Mouse (Mus musculus) liver, embryonic 14.5 days (tissue): ENCODE measurements around the gene Scd4. TPM values are rescaled to one million over a fixed set of nuclear protein-coding genes. Genes with fewer than 3 reads are reported as not detected.
"Not testable (repeated sequence)": the region's sequence is repeated elsewhere in the genome, so short reads cannot be mapped to it uniquely, and the experiment has no call there.

Experiments used
- ATAC-seq: fragments of 200-750 bp; cut with Nextera tagmentation; 2 replicates; pipeline ENCODE4 v1.8.0; 2017; ENCODE audit warnings: moderate number of reproducible peaks, mild to moderate bottlenecking, moderate library complexity; ENCODE audit not compliant: insufficient read depth
- DNase-seq, 3 experiments: peaks; one replicate each; pipeline ENCODE4 v3.0.0-alpha.2; 2012 to 2013; ENCODE audit warnings: low read depth in 3 of 3, low spot score in 3 of 3
- H3K27ac ChIP-seq: fragments of 300-500 bp; sonication (generic); 2 replicates; pipeline ENCODE4 v1.5.1; 2014; ENCODE audit warnings: moderate library complexity, mild to moderate bottlenecking, control low read depth, inconsistent platforms
- H3K27me3 ChIP-seq: fragments of 300-500 bp; sonication (generic); 2 replicates; pipeline ENCODE4 v1.6.1; 2014; ENCODE audit warnings: mild to moderate bottlenecking, low read length, moderate library complexity; ENCODE audit not compliant: control insufficient read depth, insufficient read depth
- H3K36me3 ChIP-seq: fragments of 300-500 bp; sonication (generic); replicated peaks from 2 replicates; pipeline ENCODE4 v1.6.1; 2014; ENCODE audit warnings: low read depth; ENCODE audit not compliant: control insufficient read depth, insufficient read depth
- H3K4me1 ChIP-seq, 2 experiments: fragments of 200-500 bp in 1 of 2; fragments of 300-500 bp in 1 of 2; sonication (generic) in 1 of 2; replicated peaks; 2 replicates each; pipeline ENCODE4 v1.6.1; 2012 to 2014; ENCODE audit warnings: antibody characterized with exemption in 1 of 2, inconsistent platforms in 1 of 2, low read length in 1 of 2; ENCODE audit not compliant: control insufficient read depth in 2 of 2, insufficient read depth in 2 of 2
- H3K4me2 ChIP-seq: fragments of 300-500 bp; sonication (generic); 2 replicates; pipeline ENCODE4 v1.6.1; 2014; ENCODE audit warnings: low read depth, mild to moderate bottlenecking, control low read depth, moderate library complexity
- H3K4me3 ChIP-seq, 2 experiments: fragments of 200-500 bp in 1 of 2; fragments of 300-500 bp in 1 of 2; sonication (generic) in 1 of 2; 2 replicates each; pipeline ENCODE4 v1.5.1; 2012 to 2014; ENCODE audit warnings: low read depth in 2 of 2, low read length in 2 of 2, mild to moderate bottlenecking in 2 of 2, control low read depth in 1 of 2, inconsistent platforms in 1 of 2, moderate library complexity in 1 of 2; ENCODE audit not compliant: insufficient read depth in 1 of 2
- H3K9ac ChIP-seq: fragments of 300-500 bp; sonication (generic); replicated peaks from 2 replicates; pipeline ENCODE4 v1.6.1; 2014; ENCODE audit warnings: mild to moderate bottlenecking, control low read depth, moderate library complexity
- H3K9me3 ChIP-seq: fragments of 300-500 bp; sonication (generic); 2 replicates; pipeline ENCODE4 v1.6.1; 2016; ENCODE audit warnings: low read length, mixed read lengths; ENCODE audit not compliant: control insufficient read depth
- CTCF ChIP-seq: IDR thresholded peaks from 2 replicates; pipeline ENCODE4 v1.5.1; 2016; ENCODE audit warnings: antibody characterized with exemption, low read depth, control low read depth
- EP300 ChIP-seq: IDR thresholded peaks from 2 replicates; pipeline ENCODE4 v1.6.1; 2016; ENCODE audit warnings: antibody characterized with exemption, low read depth
- WGBS: fragments of 180-500 bp; shearing (Covaris S2); extraction: QIAGEN DNeasy Blood & Tissue Kit; methylation state at CpG from one replicate; pipeline ENCODE4 v1.1.7; 2014; ENCODE audit not compliant: insufficient replicate concordance; 5-methylcytosine and 5-hydroxymethylcytosine counted together
- polyA plus RNA-seq, 2 experiments: library from polyadenylated mRNA; depleted of rRNA in 1 of 2; stranded (reverse) in 1 of 2; unstranded in 1 of 2; fragments of >200 nt; fragmentation: Nextera tagmentation in 1 of 2; extraction: Ambion mirVana in 1 of 2; gene quantifications; 2 replicates each; pipeline versions ENCODE4 v1.2.1 to v1.2.3; 2012 to 2014

Scd4 gene
- polyA plus RNA-seq, 2 experiments: 0.04 TPM; not detected in 1

GRCm38 (mm10) chr19:44363529-44363928 lies 30.6 kb downstream of the Scd4 start:
- Histone ChIP-seq H3K36me3 (no peaks in the 10 kb centered on the region), H3K4me2 (no peak overlapping the region; the same call in 1 of the 2 replicates), H3K9ac (no peak overlapping the region), H3K4me3 (no peak overlapping the region), H3K27me3 (no peaks in the 10 kb centered on the region), H3K27ac (no peak overlapping the region), H3K9me3 (no peaks in the 10 kb centered on the region), H3K4me1 (peaks cover 0 to 4% of the 10 kb centered on the region in 2 experiments; a peak in 2 of 4 replicates)
- DNase-seq (peak; percentile 55 to 64 (median 61)), ATAC-seq (peak; percentile 47; the same call in 1 of the 2 replicates)
- WGBS: 8% methylated on average over 13 of the region's 13 CpGs
- TF ChIP-seq CTCF (peak; percentile 100), EP300 (no peak)

GRCm38 (mm10) chr19:44364029-44364428 lies 31.1 kb downstream of the Scd4 start:
- no peaks in the 10 kb centered on the region for H3K36me3 ChIP-seq
- no peak overlapping the region for H3K9ac ChIP-seq
- H3K27me3 ChIP-seq: no peaks in the 10 kb centered on the region
- ATAC-seq (no peak), DNase-seq (no peak)
- H3K4me2 ChIP-seq: no peak overlapping the region
- H3K27ac ChIP-seq: no peak overlapping the region
- no peaks in the 10 kb centered on the region for H3K9me3 ChIP-seq
- TF ChIP-seq CTCF (no peak), EP300 (no peak)
- WGBS: 66% methylated on average over 8 of the region's 8 CpGs
- H3K4me3 ChIP-seq: no peak overlapping the region
- H3K4me1 ChIP-seq: peaks cover 0 to 4% of the 10 kb centered on the region in 2 experiments; a peak in 2 of 4 replicates

DNA sequence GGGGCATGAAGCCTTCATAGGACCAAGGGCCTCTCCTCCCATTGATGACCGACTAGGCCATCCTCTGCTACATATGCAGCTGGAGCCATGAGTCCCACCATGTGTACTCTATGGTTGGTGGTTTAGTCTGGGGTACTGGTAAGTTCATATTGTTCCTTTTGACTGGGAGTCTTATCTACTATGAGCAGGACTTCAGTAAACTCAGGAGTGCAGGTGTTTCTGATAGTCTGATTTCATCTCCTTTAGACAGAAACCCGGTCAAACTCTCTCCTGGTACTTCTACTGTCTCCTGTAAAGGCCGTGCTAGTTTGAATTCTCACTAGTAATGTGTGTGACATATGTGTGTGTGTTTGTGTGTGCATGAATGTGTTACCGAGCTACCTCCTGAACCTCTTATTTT lies 32.8 kb downstream of the Scd4 start:
- TF ChIP-seq EP300 (peak; percentile 52), CTCF (no peak)
- Histone ChIP-seq H3K4me1 (peaks cover 0 to 4% of the 10 kb centered on the region in 2 experiments; a peak in 2 of 4 replicates), H3K9ac (no peak overlapping the region), H3K4me2 (no peak overlapping the region), H3K27ac (no peak overlapping the region), H3K27me3 (no peaks in the 10 kb centered on the region), H3K36me3 (no peaks in the 10 kb centered on the region), H3K9me3 (no peaks in the 10 kb centered on the region), H3K4me3 (no peak overlapping the region)
- 46% methylated on average over 4 of the region's 4 CpGs for WGBS
- no peak for ATAC-seq
- no peak for DNase-seq

GRCm38 (mm10) chr19:44367076-44367475 lies 34.2 kb downstream of the Scd4 start:
- not testable (repeated sequence) for H3K36me3 ChIP-seq, H3K9ac ChIP-seq, ATAC-seq, H3K4me3 ChIP-seq, H3K4me2 ChIP-seq, H3K27me3 ChIP-seq, DNase-seq, H3K4me1 ChIP-seq, H3K27ac ChIP-seq, H3K9me3 ChIP-seq
- WGBS: 76% methylated on average over 10 of the region's 10 CpGs

- Histone ChIP-seq H3K4me1 (peaks cover 0 to 4% of the 10 kb centered on the region in 2 experiments; a peak in 2 of 4 replicates), H3K9ac (no peak overlapping the region), H3K27me3 (no peaks in the 10 kb centered on the region), H3K27ac (no peak overlapping the region), H3K36me3 (no peaks in the 10 kb centered on the region), H3K9me3 (no peaks in the 10 kb centered on the region), H3K4me2 (no peak overlapping the region), H3K4me3 (no peak overlapping the region)
- DNase-seq (no peak), ATAC-seq (no peak)
- 57% methylated on average over 8 of the region's 8 CpGs for WGBS
- no peak for TF ChIP-seq CTCF
- no peak for TF ChIP-seq EP300
These were observed 36.5 kb downstream of the Scd4 start for GRCm38 (mm10) chr19:44369371-44369770.
